Mouse (Mus musculus): ENCODE measurements at regions not wholly inside any gene's neighbourhood (a gene's known extent, or its start where the extent isn't known, plus 50 kb on each side); places are given as distances from the start of the nearest gene placed in this dataset.
"Not testable (repeated sequence)": the region's sequence is repeated elsewhere in the genome, so short reads cannot be mapped to it uniquely, and the experiment has no call there.

DNA sequence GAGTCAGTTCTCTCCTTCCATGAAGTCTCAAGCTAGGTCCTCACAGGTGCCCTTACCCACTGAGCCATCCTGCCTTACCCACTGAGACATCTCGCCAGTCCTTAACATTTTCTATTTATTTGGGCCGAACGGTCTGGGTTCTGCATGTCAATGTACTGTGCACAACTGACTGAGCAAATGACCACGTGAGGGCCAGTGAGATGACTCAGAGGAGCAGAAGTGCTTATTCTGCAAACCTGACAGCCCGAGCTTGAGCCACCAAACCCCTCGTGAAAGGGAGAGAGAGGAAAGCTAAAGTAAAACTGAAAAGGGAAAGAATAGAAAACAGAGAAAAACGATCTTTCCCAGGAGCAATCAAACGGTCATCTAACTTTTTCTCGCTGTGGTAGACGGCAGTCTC lies 52.2 kb upstream of the Nmd3 start:
- TF ChIP-seq CTCF (IDR thresholded peaks at IDR 0.05; ENCODE audit: borderline replicate concordance, control insufficient read depth, extremely low read depth, insufficient read depth, low read length, poor library complexity): no peak
- Histone ChIP-seq H3K36me3 (ENCODE audit: control insufficient read depth, insufficient read depth, low read length) (no peaks in the 10 kb centered on the region), H3K27me3 (ENCODE audit: control insufficient read depth, insufficient read depth, low read length) (no peaks in the 10 kb centered on the region), H3K27ac (ENCODE audit: control insufficient read depth, insufficient read depth, low read length) (no peak overlapping the region), H3K4me3 (ENCODE audit: control insufficient read depth, insufficient read depth, low read length) (no peak overlapping the region), H3K4me1 (replicated peaks; ENCODE audit: control insufficient read depth, insufficient read depth, low read length) (no peaks in the 10 kb centered on the region)
- no peak for DNase-seq
- WGBS: 90% methylated on average over 10 of the region's 10 CpGs

DNA sequence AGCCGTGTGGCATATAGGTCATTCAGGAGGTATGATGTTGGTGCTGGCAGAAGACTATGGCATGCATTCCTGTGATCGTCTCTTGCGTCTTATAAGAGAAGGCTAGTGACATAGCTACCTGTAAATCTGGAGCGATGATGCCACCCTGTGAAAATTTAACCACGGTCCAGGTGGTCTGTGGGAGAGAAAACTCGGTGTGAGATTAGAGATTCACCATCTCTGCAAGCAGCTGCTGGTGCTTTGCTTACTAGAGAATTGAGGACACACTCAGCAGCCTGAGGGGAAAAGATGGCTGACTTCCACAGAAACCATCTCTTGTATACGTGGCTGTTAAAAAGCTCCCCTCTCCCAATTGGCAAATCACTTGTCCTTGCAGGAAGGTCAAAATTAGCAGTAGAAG lies 54.0 kb upstream of the Nmd3 start:
- H3K4me3 ChIP-seq (ENCODE audit: control insufficient read depth, insufficient read depth, low read length): no peak overlapping the region
- no peaks in the 10 kb centered on the region for H3K27me3 ChIP-seq (ENCODE audit: control insufficient read depth, insufficient read depth, low read length)
- no peak for DNase-seq
- no peaks in the 10 kb centered on the region for H3K36me3 ChIP-seq (ENCODE audit: control insufficient read depth, insufficient read depth, low read length)
- WGBS: 94% methylated on average over 7 of the region's 7 CpGs
- H3K4me1 ChIP-seq (replicated peaks; ENCODE audit: control insufficient read depth, insufficient read depth, low read length): no peaks in the 10 kb centered on the region
- no peak overlapping the region for H3K27ac ChIP-seq (ENCODE audit: control insufficient read depth, insufficient read depth, low read length)
- TF ChIP-seq CTCF (IDR thresholded peaks at IDR 0.05; ENCODE audit: borderline replicate concordance, control insufficient read depth, extremely low read depth, insufficient read depth, low read length, poor library complexity): no peak

DNA sequence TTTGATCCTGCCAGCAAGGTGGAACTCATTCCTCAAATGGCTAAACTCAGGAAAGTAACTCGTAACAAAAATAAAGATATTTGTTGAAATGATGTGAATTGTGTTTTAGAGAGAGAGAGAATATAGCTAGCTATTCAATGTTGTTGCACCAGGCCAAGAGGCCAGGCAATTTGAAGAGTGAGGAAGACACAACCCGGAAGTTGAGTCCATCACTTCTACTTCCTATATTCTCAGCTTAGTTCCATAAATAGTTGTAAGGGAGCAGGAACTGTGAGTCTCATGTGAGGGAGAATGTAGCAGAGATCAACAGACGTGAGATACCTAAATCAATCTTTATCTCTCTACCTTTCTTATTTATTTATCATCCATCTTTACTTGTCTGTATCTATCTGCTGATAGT lies 54.4 kb upstream of the Nmd3 start:
- Histone ChIP-seq H3K36me3 (ENCODE audit: control insufficient read depth, insufficient read depth, low read length) (no peaks in the 10 kb centered on the region), H3K27me3 (ENCODE audit: control insufficient read depth, insufficient read depth, low read length) (no peaks in the 10 kb centered on the region), H3K4me1 (replicated peaks; ENCODE audit: control insufficient read depth, insufficient read depth, low read length) (no peaks in the 10 kb centered on the region), H3K4me3 (ENCODE audit: control insufficient read depth, insufficient read depth, low read length) (no peak overlapping the region), H3K27ac (ENCODE audit: control insufficient read depth, insufficient read depth, low read length) (no peak overlapping the region)
- TF ChIP-seq CTCF (IDR thresholded peaks at IDR 0.05; ENCODE audit: borderline replicate concordance, control insufficient read depth, extremely low read depth, insufficient read depth, low read length, poor library complexity) (no peak), POLR2A (IDR thresholded peaks at IDR 0.05; ENCODE audit: control insufficient read depth, extremely low read depth, insufficient read depth, low read length, poor library complexity) (no peak)
- DNase-seq: no peak
- 87% methylated on average over 3 of the region's 3 CpGs for WGBS

DNA sequence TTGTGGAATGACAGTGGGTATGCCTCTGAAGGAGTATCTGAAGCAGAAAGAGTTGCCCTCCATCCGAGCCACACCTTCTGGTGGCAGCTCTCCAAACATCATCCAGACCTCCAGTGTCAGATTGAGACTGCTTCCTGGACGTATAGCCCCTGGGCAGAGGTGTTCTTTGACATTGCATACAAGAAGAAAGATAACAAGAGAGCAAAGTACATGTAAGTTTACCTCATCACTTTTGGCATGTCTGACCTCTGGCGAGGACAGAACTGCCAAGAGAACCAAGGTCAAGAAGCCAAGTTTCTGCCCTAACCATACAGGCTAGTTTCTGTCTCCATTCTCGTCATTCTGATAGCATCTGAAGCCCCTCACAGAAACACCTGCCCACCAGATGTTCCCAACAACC lies 57.5 kb upstream of the Nmd3 start:
- Histone ChIP-seq H3K36me3 (ENCODE audit: control insufficient read depth, insufficient read depth, low read length) (no peaks in the 10 kb centered on the region), H3K27ac (ENCODE audit: control insufficient read depth, insufficient read depth, low read length) (no peak overlapping the region), H3K27me3 (ENCODE audit: control insufficient read depth, insufficient read depth, low read length) (no peaks in the 10 kb centered on the region), H3K4me3 (ENCODE audit: control insufficient read depth, insufficient read depth, low read length) (no peak overlapping the region), H3K4me1 (replicated peaks; ENCODE audit: control insufficient read depth, insufficient read depth, low read length) (no peaks in the 10 kb centered on the region)
- 93% methylated on average over 4 of the region's 4 CpGs for WGBS
- DNase-seq: no peak
- TF ChIP-seq CTCF (IDR thresholded peaks at IDR 0.05; ENCODE audit: borderline replicate concordance, control insufficient read depth, extremely low read depth, insufficient read depth, low read length, poor library complexity) (no peak), POLR2A (IDR thresholded peaks at IDR 0.05; ENCODE audit: control insufficient read depth, extremely low read depth, insufficient read depth, low read length, poor library complexity) (no peak)

DNA sequence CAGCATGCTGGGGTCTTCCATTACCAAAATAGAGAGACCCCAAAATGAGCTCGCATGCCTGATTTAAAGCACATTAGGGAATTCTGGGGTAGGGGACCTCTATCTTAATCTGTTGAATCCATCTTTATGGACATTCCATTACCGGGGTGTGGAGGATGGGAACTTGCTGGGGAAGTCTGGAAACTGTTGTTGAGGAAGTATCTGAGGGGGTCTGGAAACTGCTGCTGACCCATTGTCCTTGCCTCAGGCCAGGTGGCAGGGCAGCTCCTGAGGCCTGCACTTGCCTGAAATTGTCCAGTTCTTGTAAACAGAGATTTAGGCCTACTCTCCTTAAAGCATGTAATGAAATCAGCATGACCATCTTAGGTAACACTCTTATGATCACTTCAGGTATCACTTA lies 59.4 kb upstream of the B3galnt1 start:
- no peak for DNase-seq
- TF ChIP-seq CTCF (IDR thresholded peaks at IDR 0.05; ENCODE audit: borderline replicate concordance, control insufficient read depth, extremely low read depth, insufficient read depth, low read length, poor library complexity): no peak
- no peak for TF ChIP-seq POLR2A (IDR thresholded peaks at IDR 0.05; ENCODE audit: control insufficient read depth, extremely low read depth, insufficient read depth, low read length, poor library complexity)
- Histone ChIP-seq H3K27ac (ENCODE audit: control insufficient read depth, insufficient read depth, low read length) (no peak overlapping the region), H3K36me3 (ENCODE audit: control insufficient read depth, insufficient read depth, low read length) (no peaks in the 10 kb centered on the region), H3K27me3 (ENCODE audit: control insufficient read depth, insufficient read depth, low read length) (no peaks in the 10 kb centered on the region), H3K4me3 (ENCODE audit: control insufficient read depth, insufficient read depth, low read length) (no peak overlapping the region), H3K4me1 (replicated peaks; ENCODE audit: control insufficient read depth, insufficient read depth, low read length) (peaks cover 2% of the 10 kb centered on the region; the same call in 1 of the 2 replicates)
- 94% methylated on average over 2 of the region's 2 CpGs for WGBS

DNA sequence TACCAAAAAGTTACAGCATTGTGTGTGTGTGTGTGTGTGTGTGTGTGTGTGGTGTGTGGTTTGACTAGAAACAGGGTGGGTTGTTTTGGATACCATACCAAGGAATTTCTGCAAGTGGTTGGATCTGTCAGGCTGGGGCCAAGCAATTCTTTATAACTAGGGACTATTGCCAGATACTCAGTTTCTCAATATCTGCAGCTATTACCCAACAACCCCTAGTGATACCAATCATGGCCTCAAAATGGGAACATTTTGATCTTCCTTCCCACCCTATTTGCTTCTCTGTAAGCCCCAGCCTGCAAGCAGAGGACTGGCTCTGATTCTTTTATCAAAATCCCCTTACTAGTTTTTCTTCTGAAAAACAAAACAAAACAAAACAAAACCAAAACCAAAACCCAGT lies 58.8 kb upstream of the B3galnt1 start:
- Histone ChIP-seq H3K27me3 (ENCODE audit: control insufficient read depth, insufficient read depth, low read length) (no peaks in the 10 kb centered on the region), H3K36me3 (ENCODE audit: control insufficient read depth, insufficient read depth, low read length) (no peaks in the 10 kb centered on the region), H3K4me3 (ENCODE audit: control insufficient read depth, insufficient read depth, low read length) (no peak overlapping the region), H3K27ac (ENCODE audit: control insufficient read depth, insufficient read depth, low read length) (no peak overlapping the region), H3K4me1 (replicated peaks; ENCODE audit: control insufficient read depth, insufficient read depth, low read length) (peaks cover 2% of the 10 kb centered on the region; the same call in 1 of the 2 replicates)
- no peak for TF ChIP-seq POLR2A (IDR thresholded peaks at IDR 0.05; ENCODE audit: control insufficient read depth, extremely low read depth, insufficient read depth, low read length, poor library complexity)
- no peak for TF ChIP-seq CTCF (IDR thresholded peaks at IDR 0.05; ENCODE audit: borderline replicate concordance, control insufficient read depth, extremely low read depth, insufficient read depth, low read length, poor library complexity)
- DNase-seq: no peak

DNA sequence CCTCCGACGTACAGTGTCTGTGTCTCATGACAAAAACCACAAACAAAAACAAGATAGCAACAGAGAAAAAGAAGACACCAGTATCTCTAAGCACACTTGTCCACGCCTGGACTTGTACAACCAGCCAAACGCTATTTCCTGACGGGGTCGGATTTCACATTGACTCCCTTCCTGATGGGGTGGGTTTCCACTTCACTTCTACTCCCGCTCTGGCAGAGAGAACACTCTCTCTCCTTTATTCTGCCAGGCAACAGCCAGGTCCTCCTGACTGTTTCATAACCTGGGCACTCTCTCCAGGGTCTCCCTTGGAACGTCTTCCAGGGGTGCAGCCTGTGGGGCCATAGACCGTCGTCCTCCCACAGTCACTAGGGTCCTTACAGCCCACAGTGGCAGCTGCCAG lies 56.9 kb upstream of the B3galnt1 start:
- H3K27ac ChIP-seq (ENCODE audit: control insufficient read depth, insufficient read depth, low read length); H3K36me3 ChIP-seq (ENCODE audit: control insufficient read depth, insufficient read depth, low read length); DNase-seq; H3K27me3 ChIP-seq (ENCODE audit: control insufficient read depth, insufficient read depth, low read length); H3K4me1 ChIP-seq (replicated peaks; ENCODE audit: control insufficient read depth, insufficient read depth, low read length); H3K4me3 ChIP-seq (ENCODE audit: control insufficient read depth, insufficient read depth, low read length): not testable (repeated sequence)
- 24% methylated on average over 10 of the region's 10 CpGs for WGBS
